Mouse (Mus musculus): ENCODE measurements around the gene Fem1b. TPM values are rescaled to one million over a fixed set of nuclear protein-coding genes. Genes with fewer than 3 reads are reported as not detected.
"Not testable (repeated sequence)": the region's sequence is repeated elsewhere in the genome, so short reads cannot be mapped to it uniquely, and the experiment has no call there.

The Fem1b gene
- polyA plus RNA-seq (2015; fragmentation: Nextera tagmentation; extraction: Ambion mirVana): 8.9 and 9.2 TPM in 2 replicates

GRCm38 (mm10) chr9:62811516-62812121 is at the start of gene Fem1b:
Gene Fem1b (minus strand): TSS chr9:62811934.
- Histone ChIP-seq H3K36me3 (ENCODE audit: control insufficient read depth, insufficient read depth) (no peaks in the 10 kb centered on the region), H3K9me3 (ENCODE audit: control insufficient read depth) (no peaks in the 10 kb centered on the region), H3K4me3 (ENCODE audit: low read depth, low read length) (peak within 1 kb of the TSS; percentile 97), H3K27ac (ENCODE audit: low read depth, low read length) (peak within 1 kb of the TSS; percentile 95), H3K4me1 (replicated peaks; ENCODE audit: control insufficient read depth, insufficient read depth, low read length) (no peaks in the 10 kb centered on the region; the same call in 1 of the 2 replicates), H3K4me2 (replicated peaks; ENCODE audit: low read depth) (peak within 1 kb of the TSS; percentile 90), H3K9ac (ENCODE audit: low read depth, low read length) (peak within 1 kb of the TSS; percentile 94), H3K27me3 (replicated peaks; ENCODE audit: control insufficient read depth, insufficient read depth, low read length) (no peaks in the 10 kb centered on the region)
- under 1% methylated on average over 65 of the region's 68 CpGs for WGBS
- TF ChIP-seq CTCF (IDR thresholded peaks at IDR 0.05; ENCODE audit: low read depth): no peak
- peak; percentile 89 for ATAC-seq

GRCm38 (mm10) chr9:62860866-62861265 is 49.1 kb upstream of the Fem1b start:
- H3K4me2 ChIP-seq (replicated peaks; ENCODE audit: low read depth): peak overlapping the region; percentile 73
- no peak overlapping the region for H3K4me3 ChIP-seq (ENCODE audit: low read depth, low read length)
- H3K9ac ChIP-seq (ENCODE audit: low read depth, low read length): no peak overlapping the region
- H3K27me3 ChIP-seq (replicated peaks; ENCODE audit: control insufficient read depth, insufficient read depth, low read length): no peaks in the 10 kb centered on the region
- no peaks in the 10 kb centered on the region for H3K9me3 ChIP-seq (ENCODE audit: control insufficient read depth)
- peak overlapping the region; percentile 28; the same call in 1 of the 2 replicates for H3K27ac ChIP-seq (ENCODE audit: low read depth, low read length)
- H3K36me3 ChIP-seq (ENCODE audit: control insufficient read depth, insufficient read depth): no peaks in the 10 kb centered on the region
- no peak for ATAC-seq
- 75% methylated on average over 4 of the region's 4 CpGs for WGBS
- no peak for TF ChIP-seq CTCF (IDR thresholded peaks at IDR 0.05; ENCODE audit: low read depth)
- H3K4me1 ChIP-seq (replicated peaks; ENCODE audit: control insufficient read depth, insufficient read depth, low read length): peaks cover 15% of the 10 kb centered on the region; the same call in 1 of the 2 replicates

GRCm38 (mm10) chr9:62860102-62860501 is 48.4 kb upstream of the Fem1b start:
- not testable (repeated sequence) for H3K36me3 ChIP-seq (ENCODE audit: control insufficient read depth, insufficient read depth); H3K9me3 ChIP-seq (ENCODE audit: control insufficient read depth); H3K9ac ChIP-seq (ENCODE audit: low read depth, low read length); H3K27ac ChIP-seq (ENCODE audit: low read depth, low read length); ATAC-seq; H3K27me3 ChIP-seq (replicated peaks; ENCODE audit: control insufficient read depth, insufficient read depth, low read length)
- Histone ChIP-seq H3K4me3 (ENCODE audit: low read depth, low read length) (peak overlapping the region; percentile 54), H3K4me2 (replicated peaks; ENCODE audit: low read depth) (peak overlapping the region; percentile 73), H3K4me1 (replicated peaks; ENCODE audit: control insufficient read depth, insufficient read depth, low read length) (peaks cover 15% of the 10 kb centered on the region; the same call in 1 of the 2 replicates)
- 30% methylated on average over 4 of the region's 7 CpGs for WGBS

GRCm38 (mm10) chr9:62858266-62859019 is 46.7 kb upstream of the Fem1b start:
- Histone ChIP-seq H3K27me3 (replicated peaks; ENCODE audit: control insufficient read depth, insufficient read depth, low read length) (no peaks in the 10 kb centered on the region), H3K4me3 (ENCODE audit: low read depth, low read length) (peak overlapping the region; percentile 54), H3K9ac (ENCODE audit: low read depth, low read length) (peak overlapping the region; percentile 68), H3K27ac (ENCODE audit: low read depth, low read length) (peak overlapping the region; percentile 97), H3K4me2 (replicated peaks; ENCODE audit: low read depth) (peak overlapping the region; percentile 73), H3K9me3 (ENCODE audit: control insufficient read depth) (no peaks in the 10 kb centered on the region), H3K36me3 (ENCODE audit: control insufficient read depth, insufficient read depth) (no peaks in the 10 kb centered on the region), H3K4me1 (replicated peaks; ENCODE audit: control insufficient read depth, insufficient read depth, low read length) (peaks cover 15% of the 10 kb centered on the region; the same call in 1 of the 2 replicates)
- WGBS: 25% methylated on average over 8 of the region's 8 CpGs
- no peak for TF ChIP-seq CTCF (IDR thresholded peaks at IDR 0.05; ENCODE audit: low read depth)
- peak; percentile 36 for ATAC-seq

- ATAC-seq: peak; percentile 89
- 6% methylated on average over 14 of the region's 20 CpGs for WGBS
These were observed 46.1 kb upstream of the Fem1b start, which contains the start of gene Calml4 for GRCm38 (mm10) chr9:62857719-62858261. Gene Calml4 (plus strand): TSS chr9:62858080.

GRCm38 (mm10) chr9:62857216-62857615 is 45.5 kb upstream of the Fem1b start:
- Histone ChIP-seq H3K4me2 (replicated peaks; ENCODE audit: low read depth) (peak overlapping the region; percentile 73), H3K9ac (ENCODE audit: low read depth, low read length) (peak overlapping the region; percentile 68), H3K4me1 (replicated peaks; ENCODE audit: control insufficient read depth, insufficient read depth, low read length) (peaks cover 15% of the 10 kb centered on the region; the same call in 1 of the 2 replicates), H3K27ac (ENCODE audit: low read depth, low read length) (peak overlapping the region; percentile 97), H3K36me3 (ENCODE audit: control insufficient read depth, insufficient read depth) (peaks cover 2% of the 10 kb centered on the region; the same call in 1 of the 2 replicates), H3K4me3 (ENCODE audit: low read depth, low read length) (peak overlapping the region; percentile 54), H3K27me3 (replicated peaks; ENCODE audit: control insufficient read depth, insufficient read depth, low read length) (no peaks in the 10 kb centered on the region), H3K9me3 (ENCODE audit: control insufficient read depth) (no peaks in the 10 kb centered on the region)
- WGBS: 21% methylated on average over 9 of the region's 9 CpGs
- ATAC-seq: peak; percentile 83
- no peak for TF ChIP-seq CTCF (IDR thresholded peaks at IDR 0.05; ENCODE audit: low read depth)

More at GRCm38 (mm10) chr9:62857719-62858261, 46.1 kb upstream of the Fem1b start, which contains the start of gene Calml4:
- Histone ChIP-seq H3K27ac (ENCODE audit: low read depth, low read length) (peak within 1 kb of the TSS; percentile 97), H3K4me3 (ENCODE audit: low read depth, low read length) (peak within 1 kb of the TSS; percentile 54), H3K36me3 (ENCODE audit: control insufficient read depth, insufficient read depth) (no peaks in the 10 kb centered on the region), H3K27me3 (replicated peaks; ENCODE audit: control insufficient read depth, insufficient read depth, low read length) (no peaks in the 10 kb centered on the region), H3K9ac (ENCODE audit: low read depth, low read length) (peak within 1 kb of the TSS; percentile 68), H3K4me1 (replicated peaks; ENCODE audit: control insufficient read depth, insufficient read depth, low read length) (peaks cover 15% of the 10 kb centered on the region; the same call in 1 of the 2 replicates), H3K4me2 (replicated peaks; ENCODE audit: low read depth) (peak within 1 kb of the TSS; percentile 73), H3K9me3 (ENCODE audit: control insufficient read depth) (no peaks in the 10 kb centered on the region)
- TF ChIP-seq CTCF (IDR thresholded peaks at IDR 0.05; ENCODE audit: low read depth): no peak
